Mouse (Mus musculus): ENCODE results near the gene Uhrf2.

DNA sequence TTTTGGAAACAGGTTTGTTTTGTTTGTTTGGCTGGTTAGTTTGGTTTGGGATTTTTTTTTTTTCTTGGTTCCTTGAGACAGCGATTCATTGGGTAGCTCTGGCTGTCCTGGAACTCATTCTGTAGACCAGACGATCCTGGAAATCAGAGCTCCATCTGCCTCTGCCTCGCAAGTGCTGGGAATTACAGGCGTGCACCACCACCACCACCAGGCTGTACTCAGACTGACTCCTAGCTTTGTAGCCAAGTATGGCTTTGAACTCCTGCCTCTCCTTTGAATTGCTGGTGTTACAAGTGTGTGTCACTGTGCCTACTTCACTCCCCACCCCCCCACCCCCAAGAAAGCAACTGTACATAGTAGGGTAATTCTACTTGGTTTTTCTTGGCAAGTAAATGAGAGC, 86.9 kb downstream of the Uhrf2 start:
- TF ChIP-seq CTCF (IDR thresholded peaks at IDR 0.05; ENCODE audit: low read depth) (no peak), EP300 (optimal IDR thresholded peaks at IDR 0.05) (no peak)
